ENCODE assay signal across 9 mouse cellular contexts in genomic region chr9:15365856-15366255, GRCm38 (mm10). TPM values are rescaled to one million over a fixed set of nuclear protein-coding genes. Genes with fewer than 3 reads are reported as not detected.
DNase-seq lines count a peak whose midpoint lies in the region; ATAC-seq lines count a peak whose summit lies in the region.
"Had no signal": no experiment of that assay in that cellular context is flagged by ENCODE, and none has a peak within 500 bp of the region (broad histone marks: within the 10 kb centered on the region; RNA-seq: fewer than 3 reads in every experiment).

No protein-coding gene starts in this region.

- H3K9me3 ChIP-seq in limb, embryonic 12.5 days, result no peaks in the 10 kb centered on the region
- no peaks in the 10 kb centered on the region for H3K9me3 ChIP-seq in limb, embryonic 10.5 days (replicated peaks)
- no peaks in the 10 kb centered on the region for H3K9me3 ChIP-seq in forebrain, embryonic 16.5 days (ENCODE audit: control insufficient read depth, low read length)
- H3K9me3 ChIP-seq in midbrain, embryonic 16.5 days (replicated peaks; ENCODE audit: control insufficient read depth, low read length, poor library complexity, severe bottlenecking), result no peaks in the 10 kb centered on the region

- no peak overlapping the region for H3K27ac ChIP-seq in limb, embryonic 12.5 days
- H3K27ac ChIP-seq in limb, embryonic 10.5 days, result no peak overlapping the region
- no peak overlapping the region for H3K27ac ChIP-seq in forebrain, embryonic 16.5 days (ENCODE audit: low read length)
- H3K27ac ChIP-seq in midbrain, embryonic 16.5 days (ENCODE audit: low read length), result no peak overlapping the region

- H3K27me3 ChIP-seq in limb, embryonic 12.5 days, result no peaks in the 10 kb centered on the region
- H3K27me3 ChIP-seq in limb, embryonic 10.5 days (ENCODE audit: low read depth, poor library complexity, severe bottlenecking), result no peaks in the 10 kb centered on the region
- 0 out of 2 replicates have a peak, but pooled peaks cover under 1% of the 10 kb centered on the region for H3K27me3 ChIP-seq in forebrain, embryonic 16.5 days (replicated peaks; ENCODE audit: control insufficient read depth, insufficient read depth, low read length)
- H3K27me3 ChIP-seq in midbrain, embryonic 16.5 days (ENCODE audit: control insufficient read depth, insufficient read depth, low read depth, low read length), result peaks cover 2% of the 10 kb centered on the region; the same call in 1 of the 2 replicates

- H3K4me2 ChIP-seq in limb, embryonic 12.5 days, result no peak overlapping the region
- no peak overlapping the region for H3K4me2 ChIP-seq in forebrain, embryonic 16.5 days (ENCODE audit: low read length)
- no peak overlapping the region for H3K4me2 ChIP-seq in midbrain, embryonic 16.5 days (ENCODE audit: low read length)

- DNase-seq in limb, embryonic 10.5 days (ENCODE audit: low spot score), result no peak
- peak; percentile 47 for DNase-seq in ZHBTc4 (ENCODE audit: low read depth, low spot score)
- DNase-seq in urinary bladder, postnatal 14 days (ENCODE audit: low spot score), result no peak
- no peak for DNase-seq in cerebellum, postnatal 25 days
- DNase-seq in urinary bladder, adult 18-20 months (ENCODE audit: low spot score in 2 of 2), result no peak
- DNase-seq: layer of hippocampus, adult 9-11 months had no signal

- ATAC-seq in limb, embryonic 12.5 days (ENCODE audit: insufficient number of reproducible peaks, insufficient read depth, low FRiP score, low TSS enrichment, low read depth), result 0 out of 2 replicates have a peak, but pooled peaks have one; percentile 15
- peak; percentile 77 for ATAC-seq in forebrain, embryonic 16.5 days
- ATAC-seq in midbrain, embryonic 16.5 days, result peak; percentile 82

- H3K4me3 ChIP-seq in limb, embryonic 12.5 days (replicated peaks), result no peak overlapping the region
- H3K4me3 ChIP-seq in limb, embryonic 10.5 days, result no peak overlapping the region
- H3K4me3 ChIP-seq in forebrain, embryonic 16.5 days (replicated peaks; ENCODE audit: low read length), result no peak overlapping the region
- no peak overlapping the region for H3K4me3 ChIP-seq in midbrain, embryonic 16.5 days (ENCODE audit: low read depth, low read length)

- H3K4me1 ChIP-seq in limb, embryonic 12.5 days (replicated peaks), result no peaks in the 10 kb centered on the region
- no peaks in the 10 kb centered on the region for H3K4me1 ChIP-seq in limb, embryonic 10.5 days
- no peaks in the 10 kb centered on the region for H3K4me1 ChIP-seq in forebrain, embryonic 16.5 days (replicated peaks; ENCODE audit: control insufficient read depth, insufficient read depth, low read length)
- no peaks in the 10 kb centered on the region for H3K4me1 ChIP-seq in midbrain, embryonic 16.5 days (ENCODE audit: control insufficient read depth, insufficient read depth, low read length)

- H3K9ac ChIP-seq in limb, embryonic 12.5 days (replicated peaks), result no peak overlapping the region
- no peak overlapping the region for H3K9ac ChIP-seq in forebrain, embryonic 16.5 days (replicated peaks; ENCODE audit: low read depth, low read length)
- no peak overlapping the region for H3K9ac ChIP-seq in midbrain, embryonic 16.5 days (ENCODE audit: low read depth, low read length)

- 92% methylated on average over 1 of the region's 1 CpGs for WGBS in limb, embryonic 12.5 days
- 89% methylated on average over 1 of the region's 1 CpGs for WGBS in limb, embryonic 10.5 days
- whole genome bisulfite sequencing in forebrain, embryonic 16.5 days, result 92% methylated on average over 1 of the region's 1 CpGs
- WGBS in midbrain, embryonic 16.5 days, result 82% methylated on average over 1 of the region's 1 CpGs

- H3K36me3 ChIP-seq in limb, embryonic 12.5 days, result no peaks in the 10 kb centered on the region
- H3K36me3 ChIP-seq in limb, embryonic 10.5 days, result no peaks in the 10 kb centered on the region
- H3K36me3 ChIP-seq in forebrain, embryonic 16.5 days (ENCODE audit: control insufficient read depth, insufficient read depth), result no peaks in the 10 kb centered on the region
- no peaks in the 10 kb centered on the region for H3K36me3 ChIP-seq in midbrain, embryonic 16.5 days (ENCODE audit: control insufficient read depth, insufficient read depth, low read length)

RNA-seq across cellular contexts. Expression of gene Cep295, which starts 8.3 kb away (rescaled TPM):
- 22.4 and 25.3 TPM in 2 replicates for polyA plus RNA-seq in limb, embryonic 12.5 days (2016; fragmentation: Nextera tagmentation; extraction: Ambion mirVana)
- polyA plus RNA-seq in limb, embryonic 10.5 days (2016; fragmentation: Nextera tagmentation; extraction: Ambion mirVana), result 22.3 and 23.6 TPM in 2 replicates
- polyA plus RNA-seq in forebrain, embryonic 16.5 days (2015; fragmentation: Nextera tagmentation; extraction: Ambion mirVana), result 14.8 and 15.8 TPM in 2 replicates
- 13.0 and 14.2 TPM in 2 replicates for polyA plus RNA-seq in midbrain, embryonic 16.5 days (2015; fragmentation: Nextera tagmentation; extraction: Ambion mirVana)

RNA-seq across cellular contexts. Expression of gene 4931406C07Rik, which starts 59.6 kb away (rescaled TPM):
- polyA plus RNA-seq in limb, embryonic 12.5 days (2016; fragmentation: Nextera tagmentation; extraction: Ambion mirVana), result 8.4 and 10.3 TPM in 2 replicates
- 4.9 and 7.1 TPM in 2 replicates for polyA plus RNA-seq in limb, embryonic 10.5 days (2016; fragmentation: Nextera tagmentation; extraction: Ambion mirVana)
- polyA plus RNA-seq in forebrain, embryonic 16.5 days (2015; fragmentation: Nextera tagmentation; extraction: Ambion mirVana), result 13.0 and 13.6 TPM in 2 replicates
- 13.9 and 14.7 TPM in 2 replicates for polyA plus RNA-seq in midbrain, embryonic 16.5 days (2015; fragmentation: Nextera tagmentation; extraction: Ambion mirVana)

RNA-seq across cellular contexts. Expression of gene Taf1d, which starts 59.8 kb away (rescaled TPM):
- polyA plus RNA-seq in limb, embryonic 12.5 days (2016; fragmentation: Nextera tagmentation; extraction: Ambion mirVana), result 85.4 and 86.1 TPM in 2 replicates
- 90.8 and 101 TPM in 2 replicates for polyA plus RNA-seq in limb, embryonic 10.5 days (2016; fragmentation: Nextera tagmentation; extraction: Ambion mirVana)
- polyA plus RNA-seq in forebrain, embryonic 16.5 days (2015; fragmentation: Nextera tagmentation; extraction: Ambion mirVana), result 47.0 and 47.6 TPM in 2 replicates
- polyA plus RNA-seq in midbrain, embryonic 16.5 days (2015; fragmentation: Nextera tagmentation; extraction: Ambion mirVana), result 39.7 and 44.7 TPM in 2 replicates

Comparison
In these comparisons a context has a peak if more than half of its experiments do, and no peak if none do; other contexts are left out.
1. ATAC-seq: peak in every context shown above with its lines; median percentile 82 in midbrain, embryonic 16.5 days; 77 in forebrain, embryonic 16.5 days; 15 in limb, embryonic 12.5 days.